Mouse (Mus musculus): ENCODE data around the gene Sobp. TPM values are rescaled to one million over a fixed set of nuclear protein-coding genes. Genes with fewer than 3 reads are reported as not detected.

Sobp gene
- 1.6 and 1.7 TPM in 2 replicates for polyA plus RNA-seq (2015; fragmentation: Nextera tagmentation; extraction: Ambion mirVana)

GRCm38 (mm10) chr10:43174326-43175155 is at the start of gene Sobp, which contains the start of gene 9030612E09Rik:
Gene Sobp (minus strand): TSS chr10:43174530.
Gene 9030612E09Rik (plus strand): TSS chr10:43174704.
- Histone ChIP-seq H3K9me3 (no peaks in the 10 kb centered on the region), H3K4me3 (peak within 1 kb of the TSS; percentile 90), H3K4me2 (peak within 1 kb of the TSS; percentile 93), H3K36me3 (no peaks in the 10 kb centered on the region), H3K9ac (peak within 1 kb of the TSS; percentile 91), H3K4me1 (peaks cover 36% of the 10 kb centered on the region), H3K27me3 (replicated peaks) (peaks cover 42% of the 10 kb centered on the region), H3K27ac (replicated peaks) (peak within 1 kb of the TSS; percentile 63)
- ATAC-seq (ENCODE audit: extremely low read depth, insufficient number of reproducible peaks, low FRiP score, low TSS enrichment) = peak; percentile 59
- WGBS = under 1% methylated on average over 76 of the region's 91 CpGs

DNA sequence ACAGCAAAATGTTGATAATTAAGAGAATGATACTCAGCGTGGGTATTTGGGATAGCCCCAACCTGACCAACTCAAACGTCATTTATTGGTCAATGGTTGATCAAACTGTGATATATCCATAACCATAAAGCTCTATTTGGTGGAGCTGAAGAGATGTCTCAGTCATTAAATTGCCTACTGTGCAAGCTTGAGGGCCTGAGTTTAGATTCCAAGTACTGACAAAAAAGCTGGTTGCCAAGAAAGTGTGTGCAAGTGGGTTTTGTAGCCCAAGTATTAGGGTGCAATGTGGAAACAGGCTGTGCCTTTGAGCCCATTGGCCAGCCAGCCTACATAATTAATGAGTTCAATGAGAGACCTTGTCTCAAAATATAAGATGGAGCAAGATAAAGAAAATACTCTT is 49.1 kb upstream of the Sobp start:
- no peak overlapping the region for H3K4me2 ChIP-seq
- no peak overlapping the region for H3K27ac ChIP-seq (replicated peaks)
- no peaks in the 10 kb centered on the region for H3K9me3 ChIP-seq
- H3K9ac ChIP-seq = no peak overlapping the region
- ATAC-seq (ENCODE audit: extremely low read depth, insufficient number of reproducible peaks, low FRiP score, low TSS enrichment) = no peak
- no peak overlapping the region for H3K4me3 ChIP-seq
- H3K36me3 ChIP-seq = no peaks in the 10 kb centered on the region
- H3K4me1 ChIP-seq = peaks cover 12% of the 10 kb centered on the region
- no peaks in the 10 kb centered on the region for H3K27me3 ChIP-seq (replicated peaks)
- 91% methylated on average over 2 of the region's 2 CpGs for whole genome bisulfite sequencing

DNA sequence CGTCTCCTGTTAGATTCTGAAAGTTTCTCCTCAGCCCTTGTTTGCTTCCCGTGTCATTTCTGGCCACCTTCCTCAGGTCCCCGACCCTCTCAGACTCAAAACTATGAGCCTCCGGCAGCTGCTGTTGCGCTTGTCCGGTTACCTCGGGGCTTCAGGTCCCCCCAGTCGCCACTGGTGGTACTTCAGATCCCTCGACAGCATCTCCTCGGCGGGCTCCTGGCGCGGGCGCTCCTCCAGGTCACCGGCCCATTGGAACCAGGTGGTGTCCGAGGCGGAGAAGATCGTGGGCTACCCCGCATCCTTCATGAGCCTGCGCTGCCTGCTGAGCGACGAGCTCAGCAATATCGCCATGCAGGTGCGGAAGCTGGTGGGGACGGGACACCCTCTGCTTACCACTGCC is 47.3 kb upstream of the Sobp start:
- peak overlapping the region; percentile 92 for H3K9ac ChIP-seq
- H3K36me3 ChIP-seq = no peaks in the 10 kb centered on the region
- WGBS = 1% methylated on average over 25 of the region's 25 CpGs
- H3K4me3 ChIP-seq = peak overlapping the region; percentile 89
- H3K27ac ChIP-seq (replicated peaks) = peak overlapping the region; percentile 95
- no peaks in the 10 kb centered on the region for H3K9me3 ChIP-seq
- no peaks in the 10 kb centered on the region for H3K27me3 ChIP-seq (replicated peaks)
- peak overlapping the region; percentile 96 for H3K4me2 ChIP-seq
- H3K4me1 ChIP-seq = peaks cover 12% of the 10 kb centered on the region
- no peak for ATAC-seq (ENCODE audit: extremely low read depth, insufficient number of reproducible peaks, low FRiP score, low TSS enrichment)

- peak; percentile 96 for ATAC-seq (ENCODE audit: extremely low read depth, insufficient number of reproducible peaks, low FRiP score, low TSS enrichment)
- peak within 1 kb of the TSS; percentile 89 for H3K4me3 ChIP-seq
- 0% methylated on average over 50 of the region's 50 CpGs for WGBS
- no peaks in the 10 kb centered on the region for H3K36me3 ChIP-seq
- H3K9me3 ChIP-seq = no peaks in the 10 kb centered on the region
- H3K9ac ChIP-seq = peak within 1 kb of the TSS; percentile 97
- no peaks in the 10 kb centered on the region for H3K27me3 ChIP-seq (replicated peaks)
- peak within 1 kb of the TSS; percentile 96 for H3K4me2 ChIP-seq
- peak within 1 kb of the TSS; percentile 95 for H3K27ac ChIP-seq (replicated peaks)
- H3K4me1 ChIP-seq = peaks cover 12% of the 10 kb centered on the region
Observed at GRCm38 (mm10) chr10:43220910-43221625, 46.7 kb upstream of the Sobp start, which contains the start of gene Pdss2. Gene Pdss2 (plus strand): TSS chr10:43221486.

DNA sequence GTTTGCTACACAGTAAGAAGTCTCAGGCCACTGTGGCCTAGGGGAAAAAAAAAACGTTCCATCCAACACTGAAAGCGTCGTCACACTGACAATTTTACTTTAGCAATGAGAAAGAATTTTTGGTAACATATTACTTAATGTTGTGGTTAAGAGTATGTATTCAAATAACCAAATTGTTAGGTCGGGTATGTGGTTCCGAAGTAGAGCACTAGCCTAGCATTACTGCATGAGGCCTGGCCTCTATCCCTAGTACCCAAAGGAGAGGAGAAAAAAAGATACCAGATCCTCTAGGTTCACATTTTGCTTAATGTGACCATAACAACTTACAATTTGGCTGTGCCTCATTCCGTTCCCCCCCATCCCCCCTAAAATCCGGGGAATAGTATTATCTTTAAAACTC is 46.1 kb upstream of the Sobp start:
- H3K4me3 ChIP-seq = peak overlapping the region; percentile 89
- peak overlapping the region; percentile 96 for H3K4me2 ChIP-seq
- H3K36me3 ChIP-seq = no peaks in the 10 kb centered on the region
- 15% methylated on average over 7 of the region's 7 CpGs for WGBS
- peak overlapping the region; percentile 95 for H3K27ac ChIP-seq (replicated peaks)
- peaks cover 12% of the 10 kb centered on the region for H3K4me1 ChIP-seq
- no peaks in the 10 kb centered on the region for H3K9me3 ChIP-seq
- ATAC-seq (ENCODE audit: extremely low read depth, insufficient number of reproducible peaks, low FRiP score, low TSS enrichment) = no peak
- H3K9ac ChIP-seq = peak overlapping the region; percentile 97
- no peaks in the 10 kb centered on the region for H3K27me3 ChIP-seq (replicated peaks)

GRCm38 (mm10) chr10:43217361-43217900 is 43.1 kb upstream of the Sobp start:
- H3K9ac ChIP-seq = no peak overlapping the region
- H3K36me3 ChIP-seq = no peaks in the 10 kb centered on the region
- no peak overlapping the region for H3K4me3 ChIP-seq
- WGBS = 87% methylated on average over 13 of the region's 13 CpGs
- peaks cover 12% of the 10 kb centered on the region for H3K4me1 ChIP-seq
- H3K4me2 ChIP-seq = no peak overlapping the region
- no peak for ATAC-seq (ENCODE audit: extremely low read depth, insufficient number of reproducible peaks, low FRiP score, low TSS enrichment)
- no peaks in the 10 kb centered on the region for H3K27me3 ChIP-seq (replicated peaks)
- H3K9me3 ChIP-seq = no peaks in the 10 kb centered on the region
- H3K27ac ChIP-seq (replicated peaks) = no peak overlapping the region

DNA sequence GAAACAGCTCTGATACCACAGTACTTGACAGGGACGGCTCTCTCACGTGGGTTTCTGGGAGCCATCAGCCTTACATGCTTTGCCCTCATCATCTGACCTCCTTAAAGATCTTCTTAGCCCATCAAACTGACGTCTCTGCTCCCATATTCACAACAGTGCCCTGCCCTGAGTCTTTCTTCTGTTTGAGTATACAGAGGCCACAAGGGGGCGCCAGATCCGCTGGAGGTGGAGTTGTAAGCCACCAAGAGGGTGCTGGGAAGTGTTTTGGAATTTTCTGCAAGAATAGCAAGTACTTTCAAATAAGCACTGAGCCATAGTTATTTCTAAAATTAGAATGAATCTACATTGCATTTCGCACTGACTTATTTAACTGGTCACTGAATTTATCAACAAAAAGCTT is 37.5 kb upstream of the Sobp start:
- 28% methylated on average over 6 of the region's 6 CpGs for WGBS
- ATAC-seq (ENCODE audit: extremely low read depth, insufficient number of reproducible peaks, low FRiP score, low TSS enrichment) = no peak
- no peaks in the 10 kb centered on the region for H3K36me3 ChIP-seq
- H3K9ac ChIP-seq = no peak overlapping the region
- H3K9me3 ChIP-seq = peaks cover 7% of the 10 kb centered on the region
- no peaks in the 10 kb centered on the region for H3K27me3 ChIP-seq (replicated peaks)
- H3K4me3 ChIP-seq = no peak overlapping the region
- H3K4me1 ChIP-seq = no peaks in the 10 kb centered on the region
- no peak overlapping the region for H3K4me2 ChIP-seq
- H3K27ac ChIP-seq (replicated peaks) = no peak overlapping the region

DNA sequence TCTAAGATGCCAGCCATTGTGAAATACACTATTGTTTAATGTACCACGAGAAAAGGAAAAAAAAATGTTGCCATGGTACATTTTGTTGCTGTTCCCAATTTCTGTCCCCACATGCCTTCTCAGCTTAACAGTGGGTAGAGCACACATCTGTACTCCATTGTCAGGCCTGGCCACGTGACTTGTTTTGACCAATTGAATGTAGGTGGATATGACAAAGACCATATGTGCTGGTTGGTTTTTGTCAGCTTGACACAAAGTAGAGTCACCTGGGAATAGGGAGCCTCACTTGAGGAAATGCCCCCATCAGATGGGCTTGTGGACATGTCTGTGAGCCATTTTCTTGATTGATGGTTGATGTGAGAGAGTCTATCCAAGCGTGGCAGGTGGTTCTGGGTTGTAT is 29.5 kb upstream of the Sobp start:
- 67% methylated on average over 3 of the region's 3 CpGs for WGBS
- Histone ChIP-seq H3K4me1 (no peaks in the 10 kb centered on the region), H3K27me3 (replicated peaks) (no peaks in the 10 kb centered on the region), H3K9me3 (peaks cover 4% of the 10 kb centered on the region; the same call in 1 of the 2 replicates), H3K9ac (no peak overlapping the region), H3K27ac (replicated peaks) (no peak overlapping the region), H3K36me3 (no peaks in the 10 kb centered on the region), H3K4me2 (no peak overlapping the region), H3K4me3 (no peak overlapping the region)
- ATAC-seq (ENCODE audit: extremely low read depth, insufficient number of reproducible peaks, low FRiP score, low TSS enrichment) = no peak

DNA sequence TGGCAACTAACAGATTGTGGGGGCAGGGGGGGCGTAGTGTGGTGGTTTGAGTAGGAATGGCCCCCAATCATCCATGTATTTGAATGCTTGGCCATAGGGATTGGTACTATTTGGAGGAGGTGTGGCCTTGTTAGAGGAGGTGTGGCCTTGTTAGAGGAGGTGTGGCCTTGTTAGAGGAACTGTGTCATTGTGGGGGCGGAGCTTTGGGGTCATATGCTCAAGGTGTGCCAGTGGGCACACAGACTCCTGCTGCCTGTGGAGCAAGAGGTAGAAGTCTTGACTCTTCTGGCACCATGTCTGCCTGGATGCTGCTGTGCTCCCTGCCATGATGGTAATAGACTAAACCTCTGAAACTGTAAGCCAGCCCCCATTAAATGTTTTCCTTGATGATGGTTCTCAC is 25.9 kb upstream of the Sobp start:
- Histone ChIP-seq H3K9me3 (no peaks in the 10 kb centered on the region), H3K36me3 (no peaks in the 10 kb centered on the region), H3K4me3 (no peak overlapping the region), H3K9ac (no peak overlapping the region), H3K4me2 (no peak overlapping the region), H3K27ac (replicated peaks) (no peak overlapping the region), H3K4me1 (no peaks in the 10 kb centered on the region), H3K27me3 (replicated peaks) (no peaks in the 10 kb centered on the region)
- ATAC-seq (ENCODE audit: extremely low read depth, insufficient number of reproducible peaks, low FRiP score, low TSS enrichment) = no peak
- 78% methylated on average over 2 of the region's 2 CpGs for WGBS

GRCm38 (mm10) chr10:43180313-43180912 is 6.1 kb upstream of the Sobp start:
- Histone ChIP-seq H3K4me2 (0 out of 2 replicates have a peak overlapping the region, but pooled peaks have one; percentile 6), H3K27ac (replicated peaks) (no peak overlapping the region), H3K36me3 (no peaks in the 10 kb centered on the region), H3K27me3 (replicated peaks) (peaks cover 26% of the 10 kb centered on the region), H3K4me3 (no peak overlapping the region), H3K4me1 (peaks cover 10% of the 10 kb centered on the region), H3K9me3 (peaks cover 8% of the 10 kb centered on the region; the same call in 1 of the 2 replicates), H3K9ac (no peak overlapping the region)
- no peak for ATAC-seq (ENCODE audit: extremely low read depth, insufficient number of reproducible peaks, low FRiP score, low TSS enrichment)
- WGBS = 25% methylated on average over 5 of the region's 5 CpGs

GRCm38 (mm10) chr10:43175156-43175601 is 849 bp upstream of the Sobp start:
- H3K4me1 ChIP-seq = peaks cover 34% of the 10 kb centered on the region
- peak overlapping the region; percentile 90 for H3K4me3 ChIP-seq
- no peaks in the 10 kb centered on the region for H3K9me3 ChIP-seq
- H3K27ac ChIP-seq (replicated peaks) = peak overlapping the region; percentile 51; the same call in 1 of the 2 replicates
- WGBS = under 1% methylated on average over 18 of the region's 18 CpGs
- no peaks in the 10 kb centered on the region for H3K36me3 ChIP-seq
- no peak for ATAC-seq (ENCODE audit: extremely low read depth, insufficient number of reproducible peaks, low FRiP score, low TSS enrichment)
- peaks cover 42% of the 10 kb centered on the region for H3K27me3 ChIP-seq (replicated peaks)
- H3K4me2 ChIP-seq = peak overlapping the region; percentile 93
- peak overlapping the region; percentile 91 for H3K9ac ChIP-seq

Data from heart, embryonic 13.5 days (tissue).